Comparison of ENCODE assay signal across 9 mouse cellular contexts in genomic region chr14:121437026-121437425, GRCm38 (mm10). TPM values are rescaled to one million over a fixed set of nuclear protein-coding genes. Genes with fewer than 3 reads are reported as not detected.
DNase-seq lines count a peak whose midpoint lies in the region; ATAC-seq lines count a peak whose summit lies in the region.
"Had no signal": no experiment of that assay in that cellular context is flagged by ENCODE, and none has a peak within 500 bp of the region (broad histone marks: within the 10 kb centered on the region; RNA-seq: fewer than 3 reads in every experiment).

No protein-coding gene starts in this region.

- H3K36me3 ChIP-seq in midbrain, embryonic 11.5 days (ENCODE audit: control insufficient read depth, insufficient read depth, low read length): no peaks in the 10 kb centered on the region
- H3K36me3 ChIP-seq in midbrain, embryonic 14.5 days (ENCODE audit: control insufficient read depth, insufficient read depth, low read length): no peaks in the 10 kb centered on the region
- no peaks in the 10 kb centered on the region for H3K36me3 ChIP-seq in midbrain, embryonic 10.5 days
- H3K36me3 ChIP-seq: embryonic facial prominence, embryonic 13.5 days had no signal

- no peak overlapping the region for H3K27ac ChIP-seq in midbrain, embryonic 11.5 days (ENCODE audit: low read depth, low read length)
- no peak overlapping the region for H3K27ac ChIP-seq in midbrain, embryonic 14.5 days (replicated peaks; ENCODE audit: low read depth, low read length)
- H3K27ac ChIP-seq in midbrain, embryonic 10.5 days (replicated peaks): no peak overlapping the region
- H3K27ac ChIP-seq: embryonic facial prominence, embryonic 13.5 days had no signal

- no peak for ATAC-seq in midbrain, embryonic 11.5 days (ENCODE audit: low FRiP score)
- ATAC-seq in midbrain, embryonic 14.5 days (ENCODE audit: low FRiP score, low TSS enrichment): no peak

- no peak overlapping the region for H3K4me2 ChIP-seq in midbrain, embryonic 11.5 days
- H3K4me2 ChIP-seq in midbrain, embryonic 14.5 days (ENCODE audit: low read length): no peak overlapping the region
- H3K4me2 ChIP-seq: embryonic facial prominence, embryonic 13.5 days had no signal

- no peak overlapping the region for H3K4me3 ChIP-seq in midbrain, embryonic 11.5 days (ENCODE audit: low read depth, low read length)
- H3K4me3 ChIP-seq in midbrain, embryonic 14.5 days (replicated peaks; ENCODE audit: low read depth, low read length): no peak overlapping the region
- no peak overlapping the region for H3K4me3 ChIP-seq in midbrain, embryonic 10.5 days
- H3K4me3 ChIP-seq: embryonic facial prominence, embryonic 13.5 days had no signal

- H3K27me3 ChIP-seq in midbrain, embryonic 11.5 days (ENCODE audit: control insufficient read depth, insufficient read depth, low read length): no peaks in the 10 kb centered on the region
- no peaks in the 10 kb centered on the region for H3K27me3 ChIP-seq in midbrain, embryonic 14.5 days (ENCODE audit: control insufficient read depth, insufficient read depth, low read length)
- H3K27me3 ChIP-seq in midbrain, embryonic 10.5 days (ENCODE audit: low read depth, poor library complexity, severe bottlenecking): no peaks in the 10 kb centered on the region
- H3K27me3 ChIP-seq: embryonic facial prominence, embryonic 13.5 days had no signal

- no peak overlapping the region for H3K9ac ChIP-seq in midbrain, embryonic 11.5 days (ENCODE audit: low read length)
- H3K9ac ChIP-seq in midbrain, embryonic 14.5 days (replicated peaks; ENCODE audit: low read length): no peak overlapping the region
- H3K9ac ChIP-seq: embryonic facial prominence, embryonic 13.5 days had no signal

- WGBS in midbrain, embryonic 11.5 days: 90% methylated on average over 6 of the region's 6 CpGs
- WGBS in midbrain, embryonic 14.5 days: 88% methylated on average over 6 of the region's 6 CpGs
- 82% methylated on average over 6 of the region's 6 CpGs for WGBS in midbrain, embryonic 10.5 days

- peak; percentile 56 for DNase-seq in midbrain, embryonic 11.5 days (ENCODE audit: low spot score, missing footprints)
- no peak for DNase-seq in midbrain, embryonic 14.5 days
- DNase-seq in heart, adult 11 months: peak; percentile 97
- DNase-seq in kidney, postnatal 36 days: peak; percentile 77 to 89
- DNase-seq in natural killer cell, adult 2 months (ENCODE audit: low spot score in 2 of 2): peak; percentile 16 to 49
- DNase-seq in left cerebral cortex, adult 9 months (ENCODE audit: low spot score in 2 of 2): no peak
- DNase-seq in midbrain, embryonic 10.5 days (ENCODE audit: low spot score): no peak
- DNase-seq in cerebellum, adult 11 months: no peak

- H3K9me3 ChIP-seq in midbrain, embryonic 11.5 days (ENCODE audit: control insufficient read depth, low read length): no peaks in the 10 kb centered on the region
- no peaks in the 10 kb centered on the region for H3K9me3 ChIP-seq in midbrain, embryonic 14.5 days (ENCODE audit: control insufficient read depth, low read length)
- no peaks in the 10 kb centered on the region for H3K9me3 ChIP-seq in midbrain, embryonic 10.5 days (replicated peaks)
- H3K9me3 ChIP-seq: embryonic facial prominence, embryonic 13.5 days had no signal

- no peaks in the 10 kb centered on the region for H3K4me1 ChIP-seq in midbrain, embryonic 11.5 days (ENCODE audit: control insufficient read depth, insufficient read depth, low read length)
- H3K4me1 ChIP-seq in midbrain, embryonic 14.5 days (ENCODE audit: control insufficient read depth, insufficient read depth, low read length): no peaks in the 10 kb centered on the region
- H3K4me1 ChIP-seq in midbrain, embryonic 10.5 days: peaks cover 12% of the 10 kb centered on the region
- H3K4me1 ChIP-seq: embryonic facial prominence, embryonic 13.5 days had no signal

RNA-seq across cellular contexts. Expression of gene Stk24, which starts 57.2 kb away (rescaled TPM):
- polyA plus RNA-seq in midbrain, embryonic 11.5 days (2014; fragmentation: Nextera tagmentation; extraction: Ambion mirVana): 40.4 and 43.5 TPM in 2 replicates
- 17.2 and 23.3 TPM in 2 replicates for polyA plus RNA-seq in midbrain, embryonic 14.5 days (2014; fragmentation: Nextera tagmentation; extraction: Ambion mirVana)
- polyA plus RNA-seq in midbrain, embryonic 10.5 days (2016; fragmentation: Nextera tagmentation; extraction: Ambion mirVana): 35.0 and 36.8 TPM in 2 replicates

Comparison
In these comparisons a context has a peak if more than half of its experiments do, and no peak if none do; other contexts are left out.
1. DNase-seq: peak in midbrain, embryonic 11.5 days (single experiment), heart, adult 11 months (single experiment), kidney, postnatal 36 days (2 of 2) and natural killer cell, adult 2 months (2 of 2); none in midbrain, embryonic 14.5 days (single experiment), left cerebral cortex, adult 9 months (0 of 2), midbrain, embryonic 10.5 days (single experiment) and cerebellum, adult 11 months (single experiment).